Mouse (Mus musculus): Measurements from ENCODE around the gene Rnf145.
"Not testable (repeated sequence)": the region's sequence is repeated elsewhere in the genome, so short reads cannot be mapped to it uniquely, and the experiment has no call there.

The Rnf145 gene

DNA sequence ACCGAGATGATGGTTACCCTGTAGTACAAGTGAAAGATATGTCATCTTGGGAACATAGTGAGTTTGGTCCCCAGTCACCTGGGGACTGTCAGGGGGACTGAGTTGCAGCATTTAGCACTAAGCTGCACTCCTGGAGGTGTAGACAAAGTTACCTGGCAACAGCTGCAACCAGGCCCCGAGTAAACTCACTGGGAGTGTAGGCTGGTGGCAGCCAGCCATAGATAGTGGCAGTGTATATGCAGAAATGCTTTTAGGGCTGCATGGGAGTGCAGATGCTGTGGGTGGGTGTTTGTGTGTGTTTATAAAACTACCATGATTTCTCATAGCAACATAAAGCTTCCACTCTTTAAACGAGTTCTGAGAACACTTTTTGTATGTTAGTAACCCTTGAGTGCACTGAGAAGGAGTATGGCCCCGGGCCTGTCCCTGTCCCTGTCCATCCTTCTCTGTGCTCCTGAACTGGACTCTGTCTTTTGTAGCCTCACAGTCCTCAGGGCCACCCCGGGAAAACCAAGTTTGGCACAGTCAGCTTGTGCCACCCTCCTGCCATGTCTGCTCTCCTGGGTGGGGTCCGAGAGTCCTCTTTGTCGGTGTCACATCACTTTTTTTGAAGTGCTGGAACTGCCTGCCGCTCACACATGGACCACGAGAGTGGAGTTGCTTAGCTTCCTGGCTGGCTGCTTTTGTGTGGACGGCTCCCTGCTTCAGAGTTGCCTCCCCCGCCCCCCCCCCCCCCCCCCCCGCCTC lies 43.8 kb downstream of the Rnf145 start:
- DNase-seq (ENCODE audit: low spot score in 2 of 2) = no peak

GRCm38 (mm10) chr11:44564245-44564864 lies 45.6 kb downstream of the Rnf145 start:
- DNase-seq (ENCODE audit: low spot score in 2 of 2) = no peak

- DNase-seq (ENCODE audit: low spot score in 2 of 2) = no peak
Measured at GRCm38 (mm10) chr11:44564940-44565339, 46.2 kb downstream of the Rnf145 start.

GRCm38 (mm10) chr11:44570336-44570735 lies 51.6 kb downstream of the Rnf145 start:
- not testable (repeated sequence) for DNase-seq (ENCODE audit: low spot score in 2 of 2)

GRCm38 (mm10) chr11:44572781-44573180 lies 54.0 kb downstream of the Rnf145 start:
- no peak for DNase-seq (ENCODE audit: low spot score in 2 of 2)

GRCm38 (mm10) chr11:44573396-44573795 lies 54.6 kb downstream of the Rnf145 start:
- DNase-seq (ENCODE audit: low spot score in 2 of 2) = no peak

DNA sequence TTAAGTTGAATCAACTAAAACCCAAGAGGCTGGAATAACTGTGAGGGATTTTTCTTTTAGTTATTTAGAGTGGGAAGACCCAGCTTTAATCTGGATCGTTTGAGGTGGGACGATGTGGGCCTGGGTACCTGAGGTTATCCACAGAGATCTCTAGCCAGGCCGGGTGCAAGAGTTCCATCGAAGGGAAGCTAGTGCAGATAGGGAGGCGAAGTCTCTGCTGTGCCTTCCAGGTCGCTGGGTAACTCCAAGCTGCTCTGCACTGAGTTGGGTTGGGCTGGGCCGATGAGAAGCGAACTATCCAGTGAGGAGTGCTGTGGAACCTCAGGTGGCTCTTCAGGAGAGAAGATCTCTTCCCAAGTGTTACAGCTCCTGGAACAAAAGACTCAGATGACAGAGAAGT lies 55.6 kb downstream of the Rnf145 start:
- no peak for DNase-seq (ENCODE audit: low spot score in 2 of 2)

- no peak for DNase-seq (ENCODE audit: low spot score in 2 of 2)
Measured at GRCm38 (mm10) chr11:44574820-44575219, 56.1 kb downstream of the Rnf145 start.

DNA sequence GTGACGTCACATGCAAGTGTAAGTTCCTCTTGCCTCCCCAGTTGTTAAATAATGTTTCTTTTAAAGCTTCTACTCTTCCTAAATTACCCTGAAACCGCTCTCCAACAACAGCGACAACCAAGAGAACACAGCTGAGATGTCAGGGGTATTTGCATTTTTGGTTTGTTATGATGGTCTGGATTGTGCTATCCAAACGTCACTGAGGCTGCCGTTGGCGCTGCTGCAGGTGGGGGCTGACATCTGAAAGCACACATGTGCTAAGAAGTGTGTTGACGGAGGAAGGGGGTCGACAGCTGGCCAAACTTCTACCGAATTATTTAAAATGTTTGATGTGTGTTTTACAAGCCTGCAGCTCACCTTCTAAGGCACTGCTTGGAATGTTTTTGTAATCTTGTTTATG lies 59.1 kb downstream of the Rnf145 start:
- no peak for DNase-seq (ENCODE audit: low spot score in 2 of 2)

DNA sequence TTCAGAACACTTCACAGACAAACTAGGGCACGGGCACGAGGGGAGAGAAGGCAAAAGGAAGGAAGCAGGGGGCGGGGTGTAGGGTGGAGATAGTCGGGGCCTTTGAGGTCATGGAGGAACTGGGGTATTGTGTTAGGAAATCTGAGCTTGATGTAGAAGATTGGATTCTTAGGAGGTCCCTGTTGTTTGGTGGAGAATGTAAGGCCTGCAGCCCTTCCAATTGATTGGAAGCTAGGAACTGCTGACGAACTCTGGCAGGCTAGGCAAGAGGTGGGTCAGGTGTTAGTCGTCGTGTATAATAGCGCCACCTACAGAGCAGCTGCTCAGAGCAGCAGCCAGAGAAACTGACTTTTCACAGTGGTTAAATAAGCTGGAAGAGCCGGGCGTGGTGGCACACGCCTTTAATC lies 62.5 kb downstream of the Rnf145 start:
- DNase-seq (ENCODE audit: low spot score in 2 of 2) = no peak

DNA sequence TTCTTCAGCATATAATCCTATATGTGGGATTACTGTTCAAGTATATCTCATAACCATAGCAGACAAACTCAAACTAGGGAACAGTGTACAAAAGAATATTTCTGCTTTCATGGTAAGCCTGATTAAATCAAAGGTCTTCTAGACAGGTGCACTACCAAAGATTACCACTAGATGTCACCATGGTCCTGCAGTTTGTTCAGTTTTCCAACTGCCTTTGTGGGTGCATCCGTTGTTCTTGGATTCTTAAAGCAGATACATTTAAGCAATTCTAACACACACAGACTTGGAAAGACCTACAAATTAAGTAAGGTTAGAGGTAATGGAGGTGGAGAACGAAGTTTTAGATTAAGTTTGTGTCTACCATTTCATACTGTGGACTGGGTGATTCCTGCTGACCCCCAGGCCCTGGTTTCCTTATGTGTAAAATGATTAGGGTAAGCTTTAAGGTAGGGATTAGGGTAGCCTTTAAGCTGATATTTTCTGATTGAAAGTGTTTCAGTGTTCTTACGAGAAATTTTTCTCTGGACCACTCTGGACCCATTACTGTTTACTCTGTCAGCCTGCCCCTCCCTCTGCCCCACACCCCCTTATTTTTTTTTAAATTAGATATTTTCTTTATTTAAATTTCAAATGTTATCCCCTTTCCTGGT lies 67.4 kb downstream of the Rnf145 start:
- no peak for DNase-seq (ENCODE audit: low spot score in 2 of 2)

DNA sequence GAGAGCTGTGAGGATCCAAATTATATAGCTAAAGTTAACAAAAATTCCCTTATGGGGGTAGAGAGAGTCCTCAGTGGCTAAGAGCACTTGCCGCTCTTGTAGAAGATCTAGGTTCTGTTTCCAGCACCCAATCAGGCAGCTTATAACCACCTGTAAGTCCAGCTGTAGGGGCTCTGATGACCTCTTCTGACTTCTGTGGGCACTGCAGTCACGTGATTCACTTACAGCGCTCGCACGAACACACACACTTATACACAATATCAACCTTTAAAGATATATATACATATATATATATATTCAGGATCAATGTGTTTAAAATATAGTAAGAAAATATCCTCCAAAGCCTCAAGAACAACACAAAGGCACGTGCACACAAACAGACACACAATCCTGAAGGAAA lies 74.3 kb downstream of the Rnf145 start:
- DNase-seq (ENCODE audit: low spot score in 2 of 2) = no peak

- DNase-seq (ENCODE audit: low spot score in 2 of 2) = no peak
Measured at GRCm38 (mm10) chr11:44594768-44595167, 76.0 kb downstream of the Rnf145 start.

DNA sequence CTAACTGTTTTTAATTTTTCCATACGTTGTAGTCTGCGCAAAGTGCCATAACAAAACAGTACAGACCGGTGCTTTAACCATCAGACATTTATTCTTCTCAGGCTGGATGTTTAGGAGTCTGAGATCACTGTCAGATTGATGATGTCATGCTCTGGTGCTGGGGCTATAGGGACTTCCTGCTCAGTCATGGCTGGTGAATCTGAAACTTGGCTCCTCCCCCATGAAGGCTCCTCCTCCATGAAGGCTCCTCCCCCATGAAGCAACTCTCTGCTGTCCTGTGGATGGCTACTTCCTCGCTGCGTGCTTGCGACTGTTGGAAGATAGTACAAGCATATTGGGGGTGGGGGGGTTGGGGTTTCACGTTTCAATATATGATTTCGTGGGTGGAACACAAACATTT lies 88.1 kb downstream of the Rnf145 start:
- no peak for DNase-seq (ENCODE audit: low spot score in 2 of 2)

DNA sequence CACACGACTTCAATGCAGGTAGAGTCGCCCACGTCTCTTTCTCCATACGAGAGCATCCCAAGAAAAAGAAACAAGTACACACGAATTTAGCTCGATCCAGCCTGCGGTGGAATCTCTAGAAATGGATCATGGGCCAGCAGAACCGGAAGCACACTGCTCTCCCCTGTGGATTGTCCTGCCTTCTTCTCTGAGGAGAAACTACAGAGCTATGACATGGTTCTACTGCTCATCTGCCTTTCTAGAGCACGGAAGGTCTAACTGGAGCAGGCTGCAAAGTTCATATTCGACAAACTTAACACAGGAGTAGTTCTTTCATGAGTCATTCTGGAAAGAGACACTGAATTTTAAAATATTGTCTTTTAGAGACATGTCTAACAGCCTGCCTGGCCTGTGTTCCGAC lies 89.9 kb downstream of the Rnf145 start:
- no peak for DNase-seq (ENCODE audit: low spot score in 2 of 2)

DNA sequence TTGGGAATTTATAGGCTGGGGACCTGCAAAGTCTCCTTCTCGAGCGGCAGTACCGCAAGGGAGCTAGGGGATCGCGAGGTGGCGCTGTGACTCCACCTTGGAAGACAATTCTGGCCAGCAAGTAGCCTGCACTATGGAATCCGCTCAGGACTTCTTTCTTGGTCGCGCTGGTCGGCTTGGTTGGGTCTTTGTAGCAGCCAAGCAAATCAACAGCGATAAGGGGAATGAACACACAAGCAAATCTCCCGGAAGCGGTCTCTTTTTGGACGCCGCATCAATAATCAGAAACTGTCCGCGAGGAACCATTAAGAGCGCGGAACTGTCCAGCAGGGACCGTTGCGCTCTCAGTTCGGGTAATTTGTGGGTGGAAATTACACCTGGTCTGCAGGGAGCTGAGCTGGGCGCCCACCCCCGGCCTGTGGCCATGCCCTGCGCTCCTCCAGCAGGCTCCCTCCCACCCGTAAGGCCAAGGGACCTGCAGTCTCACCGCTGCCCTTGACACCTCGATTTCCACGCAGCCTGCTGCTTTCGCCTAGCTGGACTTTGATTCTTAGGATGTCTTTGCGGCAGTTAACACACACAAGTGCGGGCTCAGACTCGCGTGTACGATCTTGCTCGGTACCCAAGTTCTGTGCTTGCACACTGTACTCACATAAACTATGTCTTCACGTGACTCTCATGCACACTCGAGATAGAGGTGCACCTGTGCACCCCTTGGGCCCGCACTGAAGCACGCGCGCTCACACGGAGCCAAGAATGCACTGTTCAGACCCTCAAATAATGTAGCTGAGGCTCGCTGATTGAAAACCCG lies 92.4 kb downstream of the Rnf145 start:
- DNase-seq (ENCODE audit: low spot score in 2 of 2) = peak; percentile 67

GRCm38 (mm10) chr11:44612156-44612555 lies 93.4 kb downstream of the Rnf145 start:
- DNase-seq (ENCODE audit: low spot score in 2 of 2) = no peak

DNA sequence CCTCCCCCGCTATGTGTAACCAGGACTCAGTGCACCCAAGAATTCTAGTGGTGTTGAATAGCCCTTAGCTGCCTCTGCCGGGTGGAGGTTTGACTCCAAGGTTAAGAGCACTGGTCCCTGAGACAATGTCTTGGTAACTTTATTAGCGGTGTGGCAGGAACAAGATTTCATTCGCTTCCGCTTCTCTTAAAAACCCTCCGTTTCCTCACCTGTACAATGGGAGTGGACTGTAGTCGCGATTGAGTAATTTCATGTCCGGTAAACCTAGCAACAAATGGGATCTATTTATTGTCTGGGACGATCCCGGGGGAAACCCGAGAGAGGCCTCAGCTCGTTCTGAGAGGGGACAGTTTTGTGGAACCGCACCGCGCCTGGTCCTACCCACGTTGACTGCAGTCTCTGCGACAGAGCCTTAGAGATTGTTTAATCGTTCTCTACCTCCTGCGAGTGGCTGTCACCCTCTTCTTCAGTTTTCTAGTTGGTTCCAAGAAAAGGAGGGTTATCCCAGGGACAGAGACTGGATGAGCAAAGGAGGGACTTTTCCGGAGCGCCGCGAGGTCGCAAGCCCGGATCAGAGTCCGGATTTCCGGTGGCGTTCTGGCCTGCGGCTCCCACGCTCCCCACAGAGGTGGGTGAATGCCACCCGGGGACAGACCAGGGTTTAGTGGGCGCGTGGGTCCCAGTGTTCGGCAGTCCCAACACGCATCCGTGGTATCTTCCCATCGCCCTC lies 94.1 kb downstream of the Rnf145 start:
- no peak for DNase-seq (ENCODE audit: low spot score in 2 of 2)

DNA sequence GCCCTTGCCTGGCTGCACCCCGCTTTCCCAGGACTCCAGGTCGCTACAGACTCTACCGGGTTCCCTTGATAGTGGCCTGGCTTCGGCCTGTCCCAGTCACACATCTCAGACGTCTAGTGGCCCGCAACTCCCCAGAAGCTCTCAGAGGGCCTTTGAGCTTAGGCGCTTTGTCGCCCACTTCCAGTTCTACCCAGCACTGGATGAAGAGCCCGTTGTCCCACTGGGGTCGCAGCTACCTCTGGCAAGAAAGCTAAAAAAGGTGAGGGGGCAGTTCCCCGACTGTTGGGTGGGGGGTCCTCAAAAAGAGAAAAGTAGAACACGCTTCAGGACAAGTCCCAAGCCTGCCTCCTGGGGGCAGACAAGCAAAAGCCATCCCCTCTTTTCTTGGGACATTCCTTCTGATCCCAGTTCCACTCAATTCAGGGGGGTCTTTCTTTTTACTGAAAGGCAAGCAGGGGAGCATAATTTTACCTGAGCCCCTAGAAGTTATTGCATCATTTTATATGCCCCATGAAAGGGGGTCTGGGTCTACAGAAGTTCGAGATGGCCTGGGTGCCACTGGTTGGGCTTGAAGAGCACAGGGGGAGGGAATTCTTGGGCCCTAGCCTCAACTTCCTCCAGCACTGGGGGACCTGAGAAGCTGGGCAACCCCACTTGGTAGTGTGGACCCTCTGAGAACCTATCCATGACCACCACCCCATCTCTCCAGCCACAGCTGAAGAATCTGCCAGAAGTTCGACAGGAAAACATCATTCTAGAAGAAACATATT lies 94.8 kb downstream of the Rnf145 start:
- DNase-seq (ENCODE audit: low spot score in 2 of 2) = no peak
